Mouse (Mus musculus): ENCODE results near the gene Slc22a6. TPM values are rescaled to one million over a fixed set of nuclear protein-coding genes. Genes with fewer than 3 reads are reported as not detected.

The Slc22a6 gene
- polyA plus RNA-seq, 2 experiments, result 0.03 TPM; not detected in 1

- Histone ChIP-seq H3K27ac (replicated peaks; ENCODE audit: low read depth, low read length) (no peak overlapping the region), H3K27me3 (ENCODE audit: control insufficient read depth, insufficient read depth, low read length) (no peaks in the 10 kb centered on the region), H3K9ac (ENCODE audit: low read depth, low read length, severe bottlenecking) (no peak overlapping the region), H3K36me3 (ENCODE audit: control insufficient read depth, insufficient read depth, low read length) (no peaks in the 10 kb centered on the region), H3K4me1 (ENCODE audit: control insufficient read depth, insufficient read depth, low read length) (no peaks in the 10 kb centered on the region), H3K4me3 (replicated peaks; ENCODE audit: low read length) (no peak overlapping the region), H3K4me2 (replicated peaks; ENCODE audit: low read depth, low read length, severe bottlenecking) (no peak overlapping the region), H3K9me3 (ENCODE audit: control insufficient read depth, low read length) (no peaks in the 10 kb centered on the region)
- ATAC-seq (ENCODE audit: low FRiP score, low read depth) (no peak), DNase-seq (ENCODE audit: low spot score) (no peak)
- WGBS, result 91% methylated on average over 8 of the region's 8 CpGs
- no peak for TF ChIP-seq POLR2A (IDR thresholded peaks at IDR 0.05; ENCODE audit: borderline replicate concordance, extremely low read depth, insufficient read depth, insufficient read length)
Observed at GRCm38 (mm10) chr19:8604536-8605240, 13.2 kb upstream of the Slc22a6 start.

- Histone ChIP-seq H3K4me2 (replicated peaks; ENCODE audit: low read depth, low read length, severe bottlenecking) (no peak overlapping the region), H3K9me3 (ENCODE audit: control insufficient read depth, low read length) (no peaks in the 10 kb centered on the region), H3K27me3 (ENCODE audit: control insufficient read depth, insufficient read depth, low read length) (no peaks in the 10 kb centered on the region), H3K27ac (replicated peaks; ENCODE audit: low read depth, low read length) (no peak overlapping the region), H3K4me1 (ENCODE audit: control insufficient read depth, insufficient read depth, low read length) (no peaks in the 10 kb centered on the region), H3K4me3 (replicated peaks; ENCODE audit: low read length) (no peak overlapping the region), H3K9ac (ENCODE audit: low read depth, low read length, severe bottlenecking) (no peak overlapping the region), H3K36me3 (ENCODE audit: control insufficient read depth, insufficient read depth, low read length) (no peaks in the 10 kb centered on the region)
- TF ChIP-seq POLR2A (IDR thresholded peaks at IDR 0.05; ENCODE audit: borderline replicate concordance, extremely low read depth, insufficient read depth, insufficient read length), result no peak
- WGBS, result 98% methylated on average over 3 of the region's 3 CpGs
- DNase-seq (ENCODE audit: low spot score) (no peak), ATAC-seq (ENCODE audit: low FRiP score, low read depth) (no peak)
Observed at GRCm38 (mm10) chr19:8605241-8605558, 12.6 kb upstream of the Slc22a6 start.

- no peak overlapping the region for H3K9ac ChIP-seq (ENCODE audit: low read depth, low read length, severe bottlenecking)
- H3K9me3 ChIP-seq (ENCODE audit: control insufficient read depth, low read length), result no peaks in the 10 kb centered on the region
- H3K36me3 ChIP-seq (ENCODE audit: control insufficient read depth, insufficient read depth, low read length), result no peaks in the 10 kb centered on the region
- no peak overlapping the region for H3K4me2 ChIP-seq (replicated peaks; ENCODE audit: low read depth, low read length, severe bottlenecking)
- DNase-seq (ENCODE audit: low spot score) (no peak), ATAC-seq (ENCODE audit: low FRiP score, low read depth) (no peak; the same call in 1 of the 2 replicates)
- H3K4me3 ChIP-seq (replicated peaks; ENCODE audit: low read length), result no peak overlapping the region
- H3K4me1 ChIP-seq (ENCODE audit: control insufficient read depth, insufficient read depth, low read length), result no peaks in the 10 kb centered on the region; the same call in 1 of the 2 replicates
- no peaks in the 10 kb centered on the region for H3K27me3 ChIP-seq (ENCODE audit: control insufficient read depth, insufficient read depth, low read length)
- no peak for TF ChIP-seq POLR2A (IDR thresholded peaks at IDR 0.05; ENCODE audit: borderline replicate concordance, extremely low read depth, insufficient read depth, insufficient read length)
- 49% methylated on average over 8 of the region's 8 CpGs for WGBS
- H3K27ac ChIP-seq (replicated peaks; ENCODE audit: low read depth, low read length), result no peak overlapping the region
Observed at GRCm38 (mm10) chr19:8611358-8612123, 6.3 kb upstream of the Slc22a6 start.

GRCm38 (mm10) chr19:8613111-8613510 lies 4.7 kb upstream of the Slc22a6 start:
- no peaks in the 10 kb centered on the region for H3K9me3 ChIP-seq (ENCODE audit: control insufficient read depth, low read length)
- no peaks in the 10 kb centered on the region for H3K36me3 ChIP-seq (ENCODE audit: control insufficient read depth, insufficient read depth, low read length)
- H3K4me3 ChIP-seq (replicated peaks; ENCODE audit: low read length), result no peak overlapping the region
- no peak for DNase-seq (ENCODE audit: low spot score)
- no peak overlapping the region for H3K9ac ChIP-seq (ENCODE audit: low read depth, low read length, severe bottlenecking)
- no peak for ATAC-seq (ENCODE audit: low FRiP score, low read depth)
- no peaks in the 10 kb centered on the region; the same call in 1 of the 2 replicates for H3K4me1 ChIP-seq (ENCODE audit: control insufficient read depth, insufficient read depth, low read length)
- no peaks in the 10 kb centered on the region for H3K27me3 ChIP-seq (ENCODE audit: control insufficient read depth, insufficient read depth, low read length)
- H3K4me2 ChIP-seq (replicated peaks; ENCODE audit: low read depth, low read length, severe bottlenecking), result no peak overlapping the region
- TF ChIP-seq POLR2A (IDR thresholded peaks at IDR 0.05; ENCODE audit: borderline replicate concordance, extremely low read depth, insufficient read depth, insufficient read length), result no peak
- WGBS, result 42% methylated on average over 2 of the region's 2 CpGs
- no peak overlapping the region for H3K27ac ChIP-seq (replicated peaks; ENCODE audit: low read depth, low read length)

DNA sequence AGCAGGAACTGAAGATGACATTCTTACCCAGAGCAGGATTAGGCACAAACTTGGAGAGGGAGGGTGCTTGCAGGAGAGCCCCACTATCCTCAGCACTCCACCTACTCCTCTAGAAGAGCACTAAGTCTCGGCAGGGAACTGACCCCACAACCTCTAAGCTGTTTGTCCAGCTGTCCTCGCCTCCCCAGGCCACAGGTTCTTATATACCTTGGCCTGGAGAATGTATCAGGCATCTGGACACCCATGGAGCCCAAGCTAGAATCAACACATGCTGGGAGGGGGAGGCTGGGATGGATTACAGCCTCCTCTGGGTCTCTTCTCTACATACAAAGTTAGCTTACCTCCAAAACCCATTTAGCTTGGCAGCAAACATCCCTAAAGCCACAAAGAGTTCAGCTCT lies 3.5 kb upstream of the Slc22a6 start:
- TF ChIP-seq POLR2A (IDR thresholded peaks at IDR 0.05; ENCODE audit: borderline replicate concordance, extremely low read depth, insufficient read depth, insufficient read length), result no peak
- H3K4me1 ChIP-seq (ENCODE audit: control insufficient read depth, insufficient read depth, low read length), result no peaks in the 10 kb centered on the region; the same call in 1 of the 2 replicates
- ATAC-seq (ENCODE audit: low FRiP score, low read depth), result no peak
- H3K27ac ChIP-seq (replicated peaks; ENCODE audit: low read depth, low read length), result no peak overlapping the region
- no peaks in the 10 kb centered on the region for H3K36me3 ChIP-seq (ENCODE audit: control insufficient read depth, insufficient read depth, low read length)
- H3K27me3 ChIP-seq (ENCODE audit: control insufficient read depth, insufficient read depth, low read length), result no peaks in the 10 kb centered on the region
- no peak for DNase-seq (ENCODE audit: low spot score)
- H3K4me3 ChIP-seq (replicated peaks; ENCODE audit: low read length), result no peak overlapping the region
- no peaks in the 10 kb centered on the region for H3K9me3 ChIP-seq (ENCODE audit: control insufficient read depth, low read length)
- no peak overlapping the region for H3K4me2 ChIP-seq (replicated peaks; ENCODE audit: low read depth, low read length, severe bottlenecking)
- H3K9ac ChIP-seq (ENCODE audit: low read depth, low read length, severe bottlenecking), result no peak overlapping the region
- 46% methylated on average over 2 of the region's 2 CpGs for WGBS

Measured in limb, embryonic 14.5 days (tissue).